Mouse (Mus musculus) ES-E14 (cell line): ENCODE data around the gene Acads. TPM values are rescaled to one million over a fixed set of nuclear protein-coding genes. Genes with fewer than 3 reads are reported as not detected.

ENCODE experiments used
- DNase-seq: peaks from one replicate; pipeline ENCODE4 v3.0.0-alpha.2; 2013; ENCODE audit warnings: low read depth, low spot score
- H3K27ac ChIP-seq: 2 replicates; pipeline ENCODE4 v1.5.1; 2012; ENCODE audit warnings: low read depth, mild to moderate bottlenecking, low read length, moderate library complexity, mixed read lengths; ENCODE audit not compliant: poor library complexity, insufficient read depth, severe bottlenecking
- H3K36me3 ChIP-seq: 2 replicates; pipeline ENCODE4 v1.6.1; 2012; ENCODE audit warnings: mild to moderate bottlenecking, low read length, moderate library complexity, mixed read lengths; ENCODE audit not compliant: control insufficient read depth, poor library complexity, insufficient read depth, severe bottlenecking
- H3K4me1 ChIP-seq, 2 experiments: fragments of 150-350 bp in 1 of 2; sonication (generic) in 1 of 2; 2 replicates each; pipeline ENCODE4 v1.6.1; 2012; ENCODE audit warnings: low read length in 2 of 2, mild to moderate bottlenecking in 1 of 2, mixed read lengths in 1 of 2; ENCODE audit not compliant: control insufficient read depth in 2 of 2, insufficient read depth in 2 of 2, poor library complexity in 1 of 2
- H3K4me3 ChIP-seq, 2 experiments: fragments of 150-350 bp in 1 of 2; sonication (generic) in 1 of 2; 2 replicates each; pipeline ENCODE4 v1.5.1; 2012; ENCODE audit warnings: low read length in 2 of 2, low read depth in 1 of 2, mild to moderate bottlenecking in 1 of 2, mixed read lengths in 1 of 2; ENCODE audit not compliant: insufficient read depth in 1 of 2, poor library complexity in 1 of 2, severe bottlenecking in 1 of 2
- H3K9ac ChIP-seq: 2 replicates; pipeline ENCODE4 v1.6.1; 2012; ENCODE audit warnings: low read depth, mild to moderate bottlenecking, low read length, mixed read lengths; ENCODE audit not compliant: poor library complexity, insufficient read depth, severe bottlenecking
- H3K9me3 ChIP-seq: fragments of 150-350 bp; sonication (generic); 2 replicates; pipeline ENCODE4 v1.6.1; 2012; ENCODE audit warnings: low read depth, mild to moderate bottlenecking, low read length; ENCODE audit not compliant: control insufficient read depth, insufficient read depth
- CHD2 ChIP-seq: IDR thresholded peaks from 2 replicates; pipeline ENCODE4 v1.6.1; 2014; ENCODE audit warnings: mild to moderate bottlenecking, low read depth, low read length, inconsistent platforms
- HCFC1 ChIP-seq: IDR thresholded peaks from 2 replicates; pipeline ENCODE4 v1.6.1; 2012; ENCODE audit warnings: low read length, inconsistent platforms, borderline replicate concordance; ENCODE audit not compliant: insufficient read depth
- MAFK ChIP-seq: IDR thresholded peaks from 2 replicates; pipeline ENCODE4 v1.6.1; 2014; ENCODE audit warnings: mild to moderate bottlenecking, low read depth, low read length, inconsistent platforms; ENCODE audit not compliant: insufficient read depth
- ZC3H11A ChIP-seq: IDR thresholded peaks from 2 replicates; pipeline ENCODE4 v1.6.1; 2012; ENCODE audit warnings: low read depth, mild to moderate bottlenecking, inconsistent platforms, low read length, borderline replicate concordance
- ZNF384 ChIP-seq: IDR thresholded peaks from 2 replicates; pipeline ENCODE4 v1.6.1; 2012; ENCODE audit warnings: low read depth, low read length, inconsistent platforms
- in situ Hi-C, 2 experiments: fragments of 600-800 bp; cut with MboI; formaldehyde crosslinking; loops; one replicate each; pipeline ENCODE4 v1.15.1; 2025; ENCODE audit warnings: low sequenced_read_pairs in 2 of 2, inconsistent platforms in 1 of 2; ENCODE audit not compliant: unreplicated experiment in 2 of 2
- total RNA-seq: library from RNA; depleted of rRNA; stranded (reverse); fragments of 300-350 nt; gene quantifications from 2 replicates; pipeline ENCODE4 v1.2.3, GENCODE M21; 2012

The Acads gene
- total RNA-seq, 1 experiment, result 41.1 TPM

- Histone ChIP-seq H3K4me3 (no peak overlapping the region), H3K36me3 (peaks cover 44% of the 10 kb centered on the region), H3K9ac (no peak overlapping the region), H3K9me3 (no peaks in the 10 kb centered on the region), H3K4me1 (peaks cover 0 to 42% of the 10 kb centered on the region in 2 experiments), H3K27ac (no peak overlapping the region)
- TF ChIP-seq ZNF384 (no peak), CHD2 (no peak), ZC3H11A (no peak), MAFK (no peak), HCFC1 (no peak)
- in situ Hi-C loops, result no loop called here
- DNase-seq, result no peak
Measured at GRCm38 (mm10) chr5:115146747-115147130, 27.6 kb upstream of the Acads start.

GRCm38 (mm10) chr5:115145976-115146746 is 27.0 kb upstream of the Acads start:
- H3K4me1 ChIP-seq, result peaks cover 0 to 42% of the 10 kb centered on the region in 2 experiments
- H3K9me3 ChIP-seq, result no peaks in the 10 kb centered on the region
- no peak overlapping the region; the same call in 1 of the 2 replicates for H3K9ac ChIP-seq
- H3K36me3 ChIP-seq, result peaks cover 44% of the 10 kb centered on the region
- in situ Hi-C loops, result no loop called here
- no peak for TF ChIP-seq ZNF384
- TF ChIP-seq HCFC1, result no peak
- no peak for TF ChIP-seq MAFK
- TF ChIP-seq CHD2, result no peak
- no peak for TF ChIP-seq ZC3H11A
- no peak overlapping the region for H3K4me3 ChIP-seq
- peak overlapping the region; percentile 61; the same call in 1 of the 2 replicates for H3K27ac ChIP-seq
- DNase-seq, result no peak

- Histone ChIP-seq H3K4me3 (no peak overlapping the region), H3K36me3 (peaks cover 38% of the 10 kb centered on the region), H3K4me1 (peaks cover 2 to 39% of the 10 kb centered on the region in 2 experiments), H3K9ac (no peak overlapping the region; the same call in 1 of the 2 replicates), H3K9me3 (no peaks in the 10 kb centered on the region), H3K27ac (peak overlapping the region; percentile 74; the same call in 1 of the 2 replicates)
- TF ChIP-seq HCFC1, result no peak
- no peak for TF ChIP-seq ZC3H11A
- TF ChIP-seq MAFK, result no peak
- no peak for TF ChIP-seq ZNF384
- in situ Hi-C loops, result no loop called here
- peak; percentile 63 for DNase-seq
Measured at GRCm38 (mm10) chr5:115145253-115145968, 26.3 kb upstream of the Acads start.

GRCm38 (mm10) chr5:115144471-115144870 is 25.3 kb upstream of the Acads start:
- Histone ChIP-seq H3K36me3 (peaks cover 30% of the 10 kb centered on the region), H3K9me3 (no peaks in the 10 kb centered on the region), H3K27ac (peak overlapping the region; percentile 74), H3K4me3 (no peak overlapping the region), H3K9ac (peak overlapping the region; percentile 51; the same call in 1 of the 2 replicates), H3K4me1 (peaks cover 3 to 35% of the 10 kb centered on the region in 2 experiments)
- in situ Hi-C loops, result no loop called here
- no peak for DNase-seq
- no peak for TF ChIP-seq MAFK
- TF ChIP-seq ZC3H11A, result no peak
- TF ChIP-seq HCFC1, result no peak
- no peak for TF ChIP-seq ZNF384
- TF ChIP-seq CHD2, result no peak
